Mouse (Mus musculus) thymus, adult 2 months (tissue): ENCODE measurements around the gene Ldlrad3.

Source experiments
- CTCF ChIP-seq: fragments of 200-500 bp; IDR thresholded peaks from 2 replicates; pipeline ENCODE4 v1.5.1; 2012; ENCODE audit warnings: mild to moderate bottlenecking, control low read depth, low read length, moderate library complexity, borderline replicate concordance; ENCODE audit not compliant: control insufficient read depth, poor library complexity, insufficient read depth; ENCODE audit errors: extremely low read depth
- POLR2A ChIP-seq: fragments of 200-500 bp; IDR thresholded peaks from 2 replicates; pipeline ENCODE4 v1.6.1; 2012; ENCODE audit warnings: mild to moderate bottlenecking, low read length, control low read depth, moderate library complexity; ENCODE audit not compliant: control insufficient read depth, poor library complexity, insufficient read depth; ENCODE audit errors: extremely low read depth

- TF ChIP-seq CTCF (no peak), POLR2A (no peak)
Observed at GRCm38 (mm10) chr2:102128500-102129030, 57.6 kb downstream of the Ldlrad3 start.
